Mouse (Mus musculus) limb, embryonic 14.5 days (tissue): ENCODE measurements around the gene Vps16. TPM values are rescaled to one million over a fixed set of nuclear protein-coding genes. Genes with fewer than 3 reads are reported as not detected.

ENCODE experiments used
- ATAC-seq: fragments of 200-750 bp; cut with Nextera tagmentation; 2 replicates; pipeline ENCODE4 v1.8.0; 2017; ENCODE audit warnings: low read depth, moderate number of reproducible peaks, moderate TSS enrichment; ENCODE audit not compliant: low FRiP score
- DNase-seq: peaks from one replicate; pipeline ENCODE4 v3.0.0-alpha.2; 2015; ENCODE audit warnings: low spot score
- H3K27ac ChIP-seq: fragments of 300-500 bp; sonication (generic); replicated peaks from 2 replicates; pipeline ENCODE4 v1.5.1; 2014; ENCODE audit warnings: low read depth, mild to moderate bottlenecking, low read length, moderate library complexity, mixed read lengths
- H3K27me3 ChIP-seq: fragments of 300-500 bp; sonication (generic); 2 replicates; pipeline ENCODE4 v1.6.1; 2014; ENCODE audit warnings: low read length, mixed read lengths; ENCODE audit not compliant: control insufficient read depth, insufficient read depth
- H3K36me3 ChIP-seq: fragments of 300-500 bp; sonication (generic); 2 replicates; pipeline ENCODE4 v1.6.1; 2014; ENCODE audit warnings: mild to moderate bottlenecking, low read length, moderate library complexity, mixed read lengths; ENCODE audit not compliant: control insufficient read depth, insufficient read depth
- H3K4me1 ChIP-seq: fragments of 300-500 bp; sonication (generic); 2 replicates; pipeline ENCODE4 v1.6.1; 2014; ENCODE audit warnings: antibody characterized with exemption, low read length, mixed read lengths; ENCODE audit not compliant: control insufficient read depth, insufficient read depth
- H3K4me2 ChIP-seq: fragments of 300-500 bp; sonication (generic); replicated peaks from 2 replicates; pipeline ENCODE4 v1.6.1; 2014; ENCODE audit warnings: low read depth, mild to moderate bottlenecking, low read length, moderate library complexity; ENCODE audit not compliant: severe bottlenecking
- H3K4me3 ChIP-seq: fragments of 300-500 bp; sonication (generic); replicated peaks from 2 replicates; pipeline ENCODE4 v1.5.1; 2014; ENCODE audit warnings: low read length
- H3K9ac ChIP-seq: fragments of 300-500 bp; sonication (generic); 2 replicates; pipeline ENCODE4 v1.6.1; 2014; ENCODE audit warnings: mild to moderate bottlenecking, low read depth, low read length, moderate library complexity; ENCODE audit not compliant: severe bottlenecking
- H3K9me3 ChIP-seq: fragments of 300-500 bp; sonication (generic); 2 replicates; pipeline ENCODE4 v1.6.1; 2016; ENCODE audit warnings: low read length; ENCODE audit not compliant: control insufficient read depth
- POLR2A ChIP-seq: fragments of 200-500 bp; IDR thresholded peaks from 2 replicates; pipeline ENCODE4 v1.8.0; 2012; ENCODE audit warnings: inconsistent platforms, mild to moderate bottlenecking, moderate library complexity, borderline replicate concordance; ENCODE audit not compliant: insufficient read depth, insufficient read length; ENCODE audit errors: extremely low read depth
- WGBS: fragments of 180-500 bp; shearing (Covaris S2); extraction: QIAGEN DNeasy Blood & Tissue Kit; methylation state at CpG from one replicate; pipeline ENCODE4 v1.1.7; 2014; 5-methylcytosine and 5-hydroxymethylcytosine counted together
- polyA plus RNA-seq, 2 experiments: library from polyadenylated mRNA; depleted of rRNA in 1 of 2; stranded (reverse) in 1 of 2; unstranded in 1 of 2; fragments of >200 nt; fragmentation: Nextera tagmentation in 1 of 2; extraction: Ambion mirVana in 1 of 2; gene quantifications; 2 replicates each; pipeline versions ENCODE4 v1.2.1 to v1.2.3; 2012 to 2014

Vps16 gene
- polyA plus RNA-seq, 2 experiments: 67.0 to 148 TPM

DNA sequence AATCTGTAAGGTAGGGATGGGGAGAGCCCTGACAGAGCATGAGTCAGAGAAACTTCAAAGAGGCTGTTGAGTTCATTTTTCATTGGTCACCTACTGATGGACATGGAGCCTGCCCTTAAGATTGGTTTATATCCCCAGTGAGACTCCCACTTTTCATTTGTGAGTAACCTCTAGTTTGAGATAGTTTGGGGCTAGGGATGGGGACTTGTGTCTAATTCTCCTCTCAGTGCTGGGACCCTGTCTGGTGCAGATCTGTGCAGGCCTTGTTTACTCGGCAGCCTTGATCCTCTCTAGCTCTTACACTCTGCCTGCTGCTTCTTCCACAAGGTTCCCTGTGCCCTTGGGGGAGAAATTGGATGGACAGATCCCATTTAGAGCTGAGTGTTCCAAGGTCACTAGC is 60.1 kb downstream of the Vps16 start:
- Histone ChIP-seq H3K9ac (no peak overlapping the region), H3K4me3 (no peak overlapping the region), H3K4me2 (no peak overlapping the region), H3K27me3 (no peaks in the 10 kb centered on the region), H3K9me3 (peaks cover 4% of the 10 kb centered on the region; the same call in 1 of the 2 replicates), H3K27ac (no peak overlapping the region), H3K4me1 (no peaks in the 10 kb centered on the region), H3K36me3 (no peaks in the 10 kb centered on the region)
- no peak for ATAC-seq
- 87% methylated on average over 1 of the region's 1 CpGs for WGBS
- TF ChIP-seq POLR2A: no peak
- no peak for DNase-seq

DNA sequence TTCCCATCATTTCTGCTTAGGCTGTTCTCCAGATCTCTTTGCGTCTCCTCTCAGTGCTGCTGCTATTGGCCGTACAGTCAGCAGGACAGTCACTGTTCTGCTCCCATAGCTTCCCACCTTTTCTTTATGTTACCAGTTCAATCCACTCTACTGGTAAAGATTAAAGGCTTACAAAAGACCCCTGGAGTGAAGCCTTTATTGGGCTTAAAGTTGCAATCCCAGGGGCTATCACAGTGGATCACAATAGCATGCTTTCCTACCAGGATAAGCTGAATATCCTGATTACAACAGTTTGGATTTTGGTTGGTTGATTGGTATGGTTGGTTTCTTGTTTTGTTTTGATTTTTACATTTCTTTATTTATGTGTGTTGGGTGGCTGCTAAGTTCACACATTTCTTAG is 63.9 kb downstream of the Vps16 start:
- H3K9me3 ChIP-seq: no peaks in the 10 kb centered on the region
- WGBS: 80% methylated on average over 2 of the region's 2 CpGs
- no peak overlapping the region for H3K4me2 ChIP-seq
- H3K9ac ChIP-seq: no peak overlapping the region
- DNase-seq (no peak), ATAC-seq (no peak)
- 0 out of 2 replicates have a peak, but pooled peaks cover 2% of the 10 kb centered on the region for H3K4me1 ChIP-seq
- no peaks in the 10 kb centered on the region for H3K36me3 ChIP-seq
- TF ChIP-seq POLR2A: no peak
- no peaks in the 10 kb centered on the region for H3K27me3 ChIP-seq
- H3K4me3 ChIP-seq: no peak overlapping the region
- H3K27ac ChIP-seq: no peak overlapping the region

DNA sequence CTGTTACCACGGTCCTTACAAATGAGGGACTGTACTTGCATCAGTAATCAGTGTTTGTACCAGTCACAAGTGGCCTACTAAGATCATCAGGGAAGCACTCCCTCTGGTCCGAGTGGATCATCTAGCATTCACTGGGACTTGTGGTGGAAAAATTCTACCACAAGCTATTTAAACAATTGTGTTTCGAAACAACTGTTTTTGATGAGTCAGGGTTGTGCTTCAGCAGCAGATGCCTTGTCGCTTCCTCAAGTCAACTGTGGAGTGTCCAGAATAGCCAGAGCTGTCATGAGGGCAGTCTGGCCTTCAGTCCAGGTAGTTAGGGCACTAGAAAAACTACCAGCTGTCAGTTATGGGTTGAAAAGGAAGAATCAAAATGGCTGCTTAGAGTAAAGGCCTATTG is 64.5 kb downstream of the Vps16 start:
- no peak overlapping the region for H3K27ac ChIP-seq
- H3K4me1 ChIP-seq: 0 out of 2 replicates have a peak, but pooled peaks cover 2% of the 10 kb centered on the region
- TF ChIP-seq POLR2A: no peak
- DNase-seq (peak; percentile 8), ATAC-seq (no peak)
- H3K4me3 ChIP-seq: no peak overlapping the region
- no peaks in the 10 kb centered on the region for H3K36me3 ChIP-seq
- 92% methylated on average over 4 of the region's 4 CpGs for WGBS
- H3K9ac ChIP-seq: no peak overlapping the region
- no peaks in the 10 kb centered on the region for H3K9me3 ChIP-seq
- H3K4me2 ChIP-seq: no peak overlapping the region
- H3K27me3 ChIP-seq: no peaks in the 10 kb centered on the region

DNA sequence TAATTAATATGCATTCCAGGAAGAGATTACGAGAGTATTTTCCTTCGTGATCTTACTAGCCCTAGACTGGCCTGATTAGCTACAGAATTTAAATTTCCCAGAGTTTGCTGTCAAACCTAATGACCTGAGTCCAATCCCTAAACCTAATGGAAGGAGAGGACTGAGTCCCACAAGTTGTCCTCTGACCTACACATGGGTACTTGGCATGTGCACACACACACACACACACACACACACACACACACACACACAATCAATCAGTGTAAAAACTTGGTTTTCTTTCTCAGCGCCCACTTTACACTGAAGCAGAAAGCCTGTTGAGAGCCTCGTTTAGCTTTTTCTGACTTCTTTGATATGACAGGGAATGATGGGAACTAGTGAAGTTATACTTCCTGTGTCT is 67.0 kb downstream of the Vps16 start:
- H3K27ac ChIP-seq: no peak overlapping the region; the same call in 1 of the 2 replicates
- H3K27me3 ChIP-seq: no peaks in the 10 kb centered on the region
- ATAC-seq (no peak), DNase-seq (no peak)
- H3K4me1 ChIP-seq: 0 out of 2 replicates have a peak, but pooled peaks cover 2% of the 10 kb centered on the region
- H3K9me3 ChIP-seq: no peaks in the 10 kb centered on the region
- no peak for TF ChIP-seq POLR2A
- no peak overlapping the region for H3K4me3 ChIP-seq
- no peak overlapping the region for H3K4me2 ChIP-seq
- WGBS: 58% methylated on average over 4 of the region's 4 CpGs
- H3K9ac ChIP-seq: no peak overlapping the region
- H3K36me3 ChIP-seq: no peaks in the 10 kb centered on the region

DNA sequence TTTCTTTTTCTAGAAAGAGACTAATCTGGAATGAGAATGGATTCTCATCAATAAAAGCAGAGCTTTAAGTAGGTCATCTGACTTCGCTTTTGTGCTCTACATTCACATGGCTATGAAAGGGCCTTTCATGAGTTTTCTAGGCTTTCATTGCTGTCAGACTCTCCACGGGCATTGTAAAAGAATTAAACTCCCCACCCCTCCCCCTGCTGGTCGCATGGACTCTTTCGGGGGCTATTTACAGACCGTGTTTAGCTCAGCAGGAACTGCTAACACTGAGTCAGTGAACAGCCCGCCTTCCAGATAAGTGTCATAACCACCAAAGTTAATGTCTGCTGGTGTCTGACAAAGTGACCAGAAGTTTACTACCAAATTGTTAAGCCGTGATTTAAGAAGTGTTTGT is 67.4 kb downstream of the Vps16 start:
- 0 out of 2 replicates have a peak, but pooled peaks cover 2% of the 10 kb centered on the region for H3K4me1 ChIP-seq
- WGBS: 28% methylated on average over 7 of the region's 7 CpGs
- no peak overlapping the region for H3K9ac ChIP-seq
- no peak overlapping the region for H3K4me2 ChIP-seq
- no peaks in the 10 kb centered on the region for H3K27me3 ChIP-seq
- DNase-seq (no peak), ATAC-seq (peak; percentile 30; the same call in 1 of the 2 replicates)
- no peak overlapping the region for H3K4me3 ChIP-seq
- H3K27ac ChIP-seq: no peak overlapping the region; the same call in 1 of the 2 replicates
- no peaks in the 10 kb centered on the region for H3K36me3 ChIP-seq
- H3K9me3 ChIP-seq: no peaks in the 10 kb centered on the region
- TF ChIP-seq POLR2A: no peak

Other genes with a start within 250 kb of the Vps16 start
- 423 and 497 TPM in 2 replicates for gene Snrpb, start 244.9 kb upstream of the Vps16 start, polyA plus RNA-seq (2012; rRNA removed)
- 578 and 606 TPM in 2 replicates for gene Snrpb, start 244.9 kb upstream of the Vps16 start, polyA plus RNA-seq (2014; fragmentation: Nextera tagmentation; extraction: Ambion mirVana)
- gene Tmc2, start 229.1 kb upstream of the Vps16 start, polyA plus RNA-seq (2012; rRNA removed): 0.04 TPM in 2 replicates
- not detected in 2 replicates for gene Tmc2, start 229.1 kb upstream of the Vps16 start, polyA plus RNA-seq (2014; fragmentation: Nextera tagmentation; extraction: Ambion mirVana)
- gene Nop56, start 149.9 kb upstream of the Vps16 start, polyA plus RNA-seq (2012; rRNA removed): 319 and 357 TPM in 2 replicates
- gene Nop56, start 149.9 kb upstream of the Vps16 start, polyA plus RNA-seq (2014; fragmentation: Nextera tagmentation; extraction: Ambion mirVana): 253 and 255 TPM in 2 replicates
- gene Idh3b, start 139.8 kb upstream of the Vps16 start, polyA plus RNA-seq (2012; rRNA removed): 181 and 193 TPM in 2 replicates
- gene Idh3b, start 139.8 kb upstream of the Vps16 start, polyA plus RNA-seq (2014; fragmentation: Nextera tagmentation; extraction: Ambion mirVana): 164 and 169 TPM in 2 replicates
- 27.4 and 37.7 TPM in 2 replicates for gene Ebf4, start 129.2 kb upstream of the Vps16 start, polyA plus RNA-seq (2012; rRNA removed)
- gene Ebf4, start 129.2 kb upstream of the Vps16 start, polyA plus RNA-seq (2014; fragmentation: Nextera tagmentation; extraction: Ambion mirVana): 5.7 and 6.1 TPM in 2 replicates
- gene Cpxm1, start 26.8 kb upstream of the Vps16 start, polyA plus RNA-seq (2012; rRNA removed): 112 and 129 TPM in 2 replicates
- gene Cpxm1, start 26.8 kb upstream of the Vps16 start, polyA plus RNA-seq (2014; fragmentation: Nextera tagmentation; extraction: Ambion mirVana): 108 and 125 TPM in 2 replicates
- gene Gm28372, start 19.1 kb upstream of the Vps16 start, polyA plus RNA-seq (2012; rRNA removed): not detected in 2 replicates
- gene Gm28372, start 19.1 kb upstream of the Vps16 start, polyA plus RNA-seq (2014; fragmentation: Nextera tagmentation; extraction: Ambion mirVana): not detected in 2 replicates
- gene 1700020A23Rik, start 19.1 kb upstream of the Vps16 start, polyA plus RNA-seq (2012; rRNA removed): not detected in 2 replicates
- not detected in 2 replicates for gene 1700020A23Rik, start 19.1 kb upstream of the Vps16 start, polyA plus RNA-seq (2014; fragmentation: Nextera tagmentation; extraction: Ambion mirVana)
- gene Tmem239, start 17.9 kb upstream of the Vps16 start, polyA plus RNA-seq (2012; rRNA removed): not detected in 2 replicates
- gene Tmem239, start 17.9 kb upstream of the Vps16 start, polyA plus RNA-seq (2014; fragmentation: Nextera tagmentation; extraction: Ambion mirVana): not detected in 2 replicates
- gene Pced1a, start 362 bp downstream of the Vps16 start, polyA plus RNA-seq (2012; rRNA removed): 57.5 and 64.1 TPM in 2 replicates
- 13.0 and 13.2 TPM in 2 replicates for gene Pced1a, start 362 bp downstream of the Vps16 start, polyA plus RNA-seq (2014; fragmentation: Nextera tagmentation; extraction: Ambion mirVana)
- 81.7 and 94.9 TPM in 2 replicates for gene Ptpra, start 25.9 kb downstream of the Vps16 start, polyA plus RNA-seq (2012; rRNA removed)
- 118 and 124 TPM in 2 replicates for gene Ptpra, start 25.9 kb downstream of the Vps16 start, polyA plus RNA-seq (2014; fragmentation: Nextera tagmentation; extraction: Ambion mirVana)
- 57.7 and 77.9 TPM in 2 replicates for gene Mrps26, start 139.4 kb downstream of the Vps16 start, polyA plus RNA-seq (2012; rRNA removed)
- 102 and 104 TPM in 2 replicates for gene Mrps26, start 139.4 kb downstream of the Vps16 start, polyA plus RNA-seq (2014; fragmentation: Nextera tagmentation; extraction: Ambion mirVana)
- 0.19 and 0.68 TPM in 2 replicates for gene Oxt, start 151.8 kb downstream of the Vps16 start, polyA plus RNA-seq (2012; rRNA removed)
- not detected in 2 replicates for gene Oxt, start 151.8 kb downstream of the Vps16 start, polyA plus RNA-seq (2014; fragmentation: Nextera tagmentation; extraction: Ambion mirVana)
- 0.13 TPM in 1 of 2 replicates, not detected in the other for gene Avp, start 158.2 kb downstream of the Vps16 start, polyA plus RNA-seq (2012; rRNA removed)
- gene Avp, start 158.2 kb downstream of the Vps16 start, polyA plus RNA-seq (2014; fragmentation: Nextera tagmentation; extraction: Ambion mirVana): not detected in 2 replicates
- 5.7 and 6.1 TPM in 2 replicates for gene Fastkd5, start 205.7 kb downstream of the Vps16 start, polyA plus RNA-seq (2012; rRNA removed)
- gene Fastkd5, start 205.7 kb downstream of the Vps16 start, polyA plus RNA-seq (2014; fragmentation: Nextera tagmentation; extraction: Ambion mirVana): 14.2 and 15.0 TPM in 2 replicates
- gene Ubox5, start 205.7 kb downstream of the Vps16 start, polyA plus RNA-seq (2012; rRNA removed): 11.8 and 14.1 TPM in 2 replicates
- gene Ubox5, start 205.7 kb downstream of the Vps16 start, polyA plus RNA-seq (2014; fragmentation: Nextera tagmentation; extraction: Ambion mirVana): 14.3 and 15.0 TPM in 2 replicates
- 14.6 and 16.2 TPM in 2 replicates for gene Lzts3, start 218.5 kb downstream of the Vps16 start, polyA plus RNA-seq (2012; rRNA removed)
- 1.1 and 1.4 TPM in 2 replicates for gene Lzts3, start 218.5 kb downstream of the Vps16 start, polyA plus RNA-seq (2014; fragmentation: Nextera tagmentation; extraction: Ambion mirVana)
- 48.0 and 58.5 TPM in 2 replicates for gene Ddrgk1, start 240.3 kb downstream of the Vps16 start, polyA plus RNA-seq (2012; rRNA removed)
- 53.7 and 66.3 TPM in 2 replicates for gene Ddrgk1, start 240.3 kb downstream of the Vps16 start, polyA plus RNA-seq (2014; fragmentation: Nextera tagmentation; extraction: Ambion mirVana)
- gene Itpa, start 243.3 kb downstream of the Vps16 start, polyA plus RNA-seq (2012; rRNA removed): 81.7 and 82.6 TPM in 2 replicates
- 99.4 and 104 TPM in 2 replicates for gene Itpa, start 243.3 kb downstream of the Vps16 start, polyA plus RNA-seq (2014; fragmentation: Nextera tagmentation; extraction: Ambion mirVana)